Mouse (Mus musculus) CH12.LX (cell line): Measurements from ENCODE around the gene Sult1e1. TPM values are rescaled to one million over a fixed set of nuclear protein-coding genes. Genes with fewer than 3 reads are reported as not detected.

Experiments used
- DNase-seq: peaks from one replicate; pipeline ENCODE4 v3.0.0-alpha.2; 2013; ENCODE audit errors: extremely low read depth
- H3K27ac ChIP-seq: 2 replicates; pipeline ENCODE4 v1.5.1; 2012; ENCODE audit warnings: low read depth, mild to moderate bottlenecking, control low read depth, moderate library complexity; ENCODE audit not compliant: insufficient read depth
- H3K27me3 ChIP-seq: replicated peaks from 2 replicates; pipeline ENCODE3; 2012; ENCODE audit warnings: inconsistent platforms
- H3K36me3 ChIP-seq, 2 experiments: replicated peaks in 1 of 2; 2 replicates each; pipeline versions ENCODE3 to v1.6.1; 2012; ENCODE audit warnings: inconsistent platforms in 1 of 2, low read length in 1 of 2, mild to moderate bottlenecking in 1 of 2, mixed read lengths in 1 of 2, moderate library complexity in 1 of 2; ENCODE audit not compliant: control insufficient read depth in 1 of 2, insufficient read depth in 1 of 2
- H3K4me1 ChIP-seq, 2 experiments: 2 replicates each; pipeline ENCODE4 v1.6.1; 2012; ENCODE audit warnings: inconsistent platforms in 1 of 2, moderate library complexity in 1 of 2; ENCODE audit not compliant: insufficient read depth in 2 of 2, control insufficient read depth in 1 of 2
- H3K4me2 ChIP-seq: 2 replicates; pipeline ENCODE4 v1.6.1; 2012; ENCODE audit warnings: low read depth, mild to moderate bottlenecking, control low read depth; ENCODE audit not compliant: poor library complexity, insufficient read depth, severe bottlenecking
- H3K4me3 ChIP-seq, 3 experiments: fragments of 150-350 bp in 1 of 3; sonication (generic) in 1 of 3; replicated peaks in 1 of 3; 2 replicates each; pipeline versions ENCODE3 to v1.5.1; 2011 to 2012; ENCODE audit warnings: low read depth in 2 of 3, low read length in 2 of 3, mild to moderate bottlenecking in 2 of 3, moderate library complexity in 2 of 3, control low read depth in 1 of 3, improper control_type of control experiment in 1 of 3, inconsistent platforms in 1 of 3, mixed read lengths in 1 of 3; ENCODE audit not compliant: poor library complexity in 1 of 3
- H3K79me2 ChIP-seq: replicated peaks from 2 replicates; pipeline ENCODE4 v1.6.1; 2012; ENCODE audit warnings: mild to moderate bottlenecking, moderate library complexity; ENCODE audit not compliant: control insufficient read depth, poor library complexity, insufficient read depth, severe bottlenecking; ENCODE audit errors: extremely low read depth
- H3K9ac ChIP-seq: 2 replicates; pipeline ENCODE4 v1.6.1; 2012; ENCODE audit warnings: low read depth, mild to moderate bottlenecking, control low read depth, moderate library complexity; ENCODE audit not compliant: insufficient read depth
- H3K9me3 ChIP-seq: replicated peaks from 2 replicates; pipeline ENCODE3; 2012; ENCODE audit warnings: low read length, inconsistent platforms, mixed read lengths
- BHLHE40 ChIP-seq: IDR thresholded peaks from 2 replicates; pipeline ENCODE4 v1.6.1; 2011; ENCODE audit warnings: mild to moderate bottlenecking, low read depth, low read length, improper control_type of control experiment
- CHD1 ChIP-seq: IDR thresholded peaks from 2 replicates; pipeline ENCODE4 v1.6.1; 2012; ENCODE audit warnings: low read depth, low read length, improper control_type of control experiment, inconsistent platforms
- EP300 ChIP-seq: IDR thresholded peaks from 2 replicates; pipeline ENCODE4 v1.6.1; 2011; ENCODE audit warnings: low read length, improper control_type of control experiment
- GABPA ChIP-seq: IDR thresholded peaks from 2 replicates; pipeline ENCODE4 v1.6.1; 2012; ENCODE audit warnings: low read depth, low read length, improper control_type of control experiment, inconsistent platforms; ENCODE audit not compliant: insufficient replicate concordance
- MAX ChIP-seq: IDR thresholded peaks from 2 replicates; pipeline ENCODE4 v1.6.1; 2011; ENCODE audit warnings: low read length, improper control_type of control experiment
- MXI1 ChIP-seq: IDR thresholded peaks from 2 replicates; pipeline ENCODE4 v1.6.1; 2011; ENCODE audit warnings: mild to moderate bottlenecking, low read depth, low read length, improper control_type of control experiment
- TCF12 ChIP-seq: IDR thresholded peaks from 2 replicates; pipeline ENCODE4 v1.6.1; 2014; ENCODE audit warnings: low read depth, mild to moderate bottlenecking, inconsistent platforms, low read length, improper control_type of control experiment
- UBTF ChIP-seq: IDR thresholded peaks from 2 replicates; pipeline ENCODE4 v1.6.1; 2012; ENCODE audit warnings: low read depth, mild to moderate bottlenecking, inconsistent platforms, low read length, improper control_type of control experiment, moderate library complexity
- ZC3H11A ChIP-seq: IDR thresholded peaks from 2 replicates; pipeline ENCODE4 v1.6.1; 2012; ENCODE audit warnings: low read depth, mild to moderate bottlenecking, inconsistent platforms, low read length, improper control_type of control experiment
- ZMIZ1 ChIP-seq: IDR thresholded peaks from 2 replicates; pipeline ENCODE4 v1.6.1; 2012; ENCODE audit warnings: low read depth, mild to moderate bottlenecking, inconsistent platforms, low read length, improper control_type of control experiment
- ZNF384 ChIP-seq: IDR thresholded peaks from 2 replicates; pipeline ENCODE4 v1.6.1; 2012; ENCODE audit warnings: low read depth, low read length, improper control_type of control experiment, inconsistent platforms
- dilution Hi-C: fragments of 300-500 bp; cut with MboI; formaldehyde crosslinking; loops from 2 replicates; pipeline ENCODE4 v1.14.3; 2020; ENCODE audit warnings: low sequenced_read_pairs; ENCODE audit not compliant: extremely low pct_unique_long_range_greater_than_20kb, extremely low pct_ligation_motif_present
- in situ Hi-C: fragments of 300-500 bp; cut with MboI; formaldehyde crosslinking; loops from 3 replicates; pipeline ENCODE4 v1.14.3; 2019; ENCODE audit warnings: low sequenced_read_pairs, low pct_ligation_motif_present, low pct_unique_long_range_greater_than_20kb, mixed read lengths
- polyA plus RNA-seq: library from polyadenylated mRNA; unstranded; fragments of >175 nt; gene quantifications from 2 replicates; pipeline ENCODE4 v1.2.1, GENCODE M21; 2012; ENCODE audit warnings: low read depth; ENCODE audit not compliant: insufficient read length
- total RNA-seq, 2 experiments: library from RNA; depleted of rRNA; stranded (reverse); fragments of 300-350 nt in 1 of 2; fragments of >200 nt in 1 of 2; gene quantifications; 2 replicates each; pipeline ENCODE4 v1.2.3; 2012 to 2014

The Sult1e1 gene
- total and polyA plus RNA-seq, 3 experiments = not detected

GRCm38 (mm10) chr5:87532288-87532687, 59.1 kb downstream of the Sult1e1 start:
- no peaks in the 10 kb centered on the region for H3K9me3 ChIP-seq
- H3K4me1 ChIP-seq = no peaks in the 10 kb centered on the region
- H3K36me3 ChIP-seq = no peaks in the 10 kb centered on the region
- H3K4me3 ChIP-seq = no peak overlapping the region
- in situ Hi-C loops = no loop called here
- no peaks in the 10 kb centered on the region for H3K79me2 ChIP-seq
- H3K27ac ChIP-seq = no peak overlapping the region
- dilution Hi-C loops = no loop called here
- H3K9ac ChIP-seq = no peak overlapping the region
- no peak for DNase-seq
- no peaks in the 10 kb centered on the region for H3K27me3 ChIP-seq
- H3K4me2 ChIP-seq = no peak overlapping the region
- TF ChIP-seq UBTF = no peak
- no peak for TF ChIP-seq EP300
- TF ChIP-seq TCF12 = no peak
- TF ChIP-seq CHD1 = no peak
- TF ChIP-seq GABPA = no peak
- no peak for TF ChIP-seq MAX
- TF ChIP-seq MXI1 = no peak
- TF ChIP-seq ZC3H11A = no peak
- TF ChIP-seq ZNF384 = no peak
- TF ChIP-seq BHLHE40 = no peak
- no peak for TF ChIP-seq ZMIZ1

Other genes with a start within 250 kb of the Sult1e1 start
- gene Ugt2b38, start 167.4 kb downstream of the Sult1e1 start, total RNA-seq (2012; rRNA removed) = not detected in 2 replicates
- gene Ugt2b38, start 167.4 kb downstream of the Sult1e1 start, total RNA-seq (2014; rRNA removed) = not detected in 2 replicates
- gene Ugt2b38, start 167.4 kb downstream of the Sult1e1 start, polyA plus RNA-seq = not detected in 2 replicates
- gene Ugt2a2, start 109.3 kb downstream of the Sult1e1 start, total RNA-seq (2012; rRNA removed) = not detected in 2 replicates
- not detected in 2 replicates for gene Ugt2a2, start 109.3 kb downstream of the Sult1e1 start, total RNA-seq (2014; rRNA removed)
- gene Ugt2a2, start 109.3 kb downstream of the Sult1e1 start, polyA plus RNA-seq = not detected in 2 replicates
- gene Gm43638, start 104.8 kb downstream of the Sult1e1 start, total RNA-seq (2012; rRNA removed) = not detected in 2 replicates
- gene Gm43638, start 104.8 kb downstream of the Sult1e1 start, total RNA-seq (2014; rRNA removed) = not detected in 2 replicates
- gene Gm43638, start 104.8 kb downstream of the Sult1e1 start, polyA plus RNA-seq = not detected in 2 replicates
- not detected in 2 replicates for gene Ugt2a1, start 100.7 kb downstream of the Sult1e1 start, total RNA-seq (2012; rRNA removed)
- gene Ugt2a1, start 100.7 kb downstream of the Sult1e1 start, total RNA-seq (2014; rRNA removed) = not detected in 2 replicates
- gene Ugt2a1, start 100.7 kb downstream of the Sult1e1 start, polyA plus RNA-seq = not detected in 2 replicates
- not detected in 2 replicates for gene Sult1b1, start 53.4 kb downstream of the Sult1e1 start, total RNA-seq (2012; rRNA removed)
- gene Sult1b1, start 53.4 kb downstream of the Sult1e1 start, total RNA-seq (2014; rRNA removed) = not detected in 2 replicates
- gene Sult1b1, start 53.4 kb downstream of the Sult1e1 start, polyA plus RNA-seq = not detected in 2 replicates
- not detected in 2 replicates for gene Sult1d1, start 22.6 kb downstream of the Sult1e1 start, total RNA-seq (2012; rRNA removed)
- not detected in 2 replicates for gene Sult1d1, start 22.6 kb downstream of the Sult1e1 start, total RNA-seq (2014; rRNA removed)
- gene Sult1d1, start 22.6 kb downstream of the Sult1e1 start, polyA plus RNA-seq = not detected in 2 replicates
- not detected in 2 replicates for gene Csn1s1, start 74.6 kb upstream of the Sult1e1 start, total RNA-seq (2012; rRNA removed)
- not detected in 2 replicates for gene Csn1s1, start 74.6 kb upstream of the Sult1e1 start, total RNA-seq (2014; rRNA removed)
- not detected in 2 replicates for gene Csn1s1, start 74.6 kb upstream of the Sult1e1 start, polyA plus RNA-seq
- not detected in 2 replicates for gene Csn2, start 108.0 kb upstream of the Sult1e1 start, total RNA-seq (2012; rRNA removed)
- 0.24 and 0.26 TPM in 2 replicates for gene Csn2, start 108.0 kb upstream of the Sult1e1 start, total RNA-seq (2014; rRNA removed)
- gene Csn2, start 108.0 kb upstream of the Sult1e1 start, polyA plus RNA-seq = not detected in 2 replicates
- not detected in 2 replicates for gene Csn1s2a, start 183.0 kb upstream of the Sult1e1 start, total RNA-seq (2012; rRNA removed)
- not detected in 2 replicates for gene Csn1s2a, start 183.0 kb upstream of the Sult1e1 start, total RNA-seq (2014; rRNA removed)
- not detected in 2 replicates for gene Csn1s2a, start 183.0 kb upstream of the Sult1e1 start, polyA plus RNA-seq
- not detected in 2 replicates for gene Csn1s2b, start 216.5 kb upstream of the Sult1e1 start, total RNA-seq (2012; rRNA removed)
- gene Csn1s2b, start 216.5 kb upstream of the Sult1e1 start, total RNA-seq (2014; rRNA removed) = not detected in 2 replicates
- gene Csn1s2b, start 216.5 kb upstream of the Sult1e1 start, polyA plus RNA-seq = not detected in 2 replicates
- not detected in 2 replicates for gene Prr27, start 234.1 kb upstream of the Sult1e1 start, total RNA-seq (2012; rRNA removed)
- gene Prr27, start 234.1 kb upstream of the Sult1e1 start, total RNA-seq (2014; rRNA removed) = not detected in 2 replicates
- gene Prr27, start 234.1 kb upstream of the Sult1e1 start, polyA plus RNA-seq = not detected in 2 replicates